Mouse (Mus musculus): Measurements from ENCODE around the gene Plxnb1. TPM values are rescaled to one million over a fixed set of nuclear protein-coding genes. Genes with fewer than 3 reads are reported as not detected.
"Not testable (repeated sequence)": the region's sequence is repeated elsewhere in the genome, so short reads cannot be mapped to it uniquely, and the experiment has no call there.

Plxnb1 gene
- polyA plus RNA-seq, 1 experiment from 2014 or later = 19.9 TPM

GRCm38 (mm10) chr9:109125481-109125880 is 30.3 kb downstream of the Plxnb1 start:
- H3K27ac ChIP-seq (replicated peaks) = no peak overlapping the region
- H3K4me2 ChIP-seq = no peak overlapping the region
- H3K4me3 ChIP-seq = no peak overlapping the region
- H3K27me3 ChIP-seq = no peaks in the 10 kb centered on the region
- 70% methylated on average over 3 of the region's 3 CpGs for WGBS
- H3K4me1 ChIP-seq (replicated peaks) = peaks cover 4% of the 10 kb centered on the region; the same call in 1 of the 2 replicates
- no peak overlapping the region for H3K9ac ChIP-seq
- ATAC-seq (ENCODE audit: low read depth) = no peak
- 0 out of 2 replicates have a peak, but pooled peaks cover 2% of the 10 kb centered on the region for H3K36me3 ChIP-seq
- no peaks in the 10 kb centered on the region for H3K9me3 ChIP-seq

GRCm38 (mm10) chr9:109127076-109127475 is 31.9 kb downstream of the Plxnb1 start:
- 82% methylated on average over 4 of the region's 4 CpGs for WGBS
- H3K9me3 ChIP-seq = no peaks in the 10 kb centered on the region

GRCm38 (mm10) chr9:109128211-109128610 is 33.0 kb downstream of the Plxnb1 start:
- WGBS = 56% methylated on average over 3 of the region's 3 CpGs
- Histone ChIP-seq H3K4me1 (replicated peaks) (peaks cover 4% of the 10 kb centered on the region; the same call in 1 of the 2 replicates), H3K4me3 (no peak overlapping the region), H3K27ac (replicated peaks) (no peak overlapping the region), H3K9ac (no peak overlapping the region), H3K27me3 (no peaks in the 10 kb centered on the region), H3K4me2 (no peak overlapping the region), H3K36me3 (no peaks in the 10 kb centered on the region), H3K9me3 (no peaks in the 10 kb centered on the region)
- no peak for ATAC-seq (ENCODE audit: low read depth)

More at GRCm38 (mm10) chr9:109127076-109127475, 31.9 kb downstream of the Plxnb1 start:
- H3K9ac ChIP-seq = no peak overlapping the region
- no peak overlapping the region for H3K4me3 ChIP-seq
- H3K36me3 ChIP-seq = no peaks in the 10 kb centered on the region
- no peak for ATAC-seq (ENCODE audit: low read depth)
- no peaks in the 10 kb centered on the region for H3K27me3 ChIP-seq
- no peak overlapping the region for H3K4me2 ChIP-seq
- no peak overlapping the region for H3K27ac ChIP-seq (replicated peaks)
- peaks cover 4% of the 10 kb centered on the region; the same call in 1 of the 2 replicates for H3K4me1 ChIP-seq (replicated peaks)

GRCm38 (mm10) chr9:109130076-109130475 is 34.9 kb downstream of the Plxnb1 start:
- no peak overlapping the region for H3K9ac ChIP-seq
- no peaks in the 10 kb centered on the region for H3K9me3 ChIP-seq
- H3K27ac ChIP-seq (replicated peaks) = no peak overlapping the region
- ATAC-seq (ENCODE audit: low read depth) = no peak
- H3K4me1 ChIP-seq (replicated peaks) = no peaks in the 10 kb centered on the region
- no peaks in the 10 kb centered on the region for H3K27me3 ChIP-seq
- H3K4me3 ChIP-seq = no peak overlapping the region
- no peak overlapping the region for H3K4me2 ChIP-seq
- 86% methylated on average over 5 of the region's 5 CpGs for WGBS
- H3K36me3 ChIP-seq = no peaks in the 10 kb centered on the region

- not testable (repeated sequence) for H3K27ac ChIP-seq (replicated peaks); H3K9ac ChIP-seq; H3K9me3 ChIP-seq; H3K27me3 ChIP-seq; H3K4me2 ChIP-seq; H3K36me3 ChIP-seq; H3K4me3 ChIP-seq; ATAC-seq (ENCODE audit: low read depth); H3K4me1 ChIP-seq (replicated peaks)
- WGBS = 66% methylated on average over 4 of the region's 4 CpGs
Observed at GRCm38 (mm10) chr9:109140414-109140813, 45.2 kb downstream of the Plxnb1 start.

GRCm38 (mm10) chr9:109161941-109162340 is 66.8 kb downstream of the Plxnb1 start, which contains the start of gene Fbxw21:
Gene Fbxw21, minus strand, starts transcription at chr9:109162041.
- no peak within 1 kb of the TSS for H3K9ac ChIP-seq
- H3K27me3 ChIP-seq = no peaks in the 10 kb centered on the region
- H3K27ac ChIP-seq (replicated peaks) = no peak within 1 kb of the TSS
- H3K36me3 ChIP-seq = no peaks in the 10 kb centered on the region
- H3K4me3 ChIP-seq = no peak within 1 kb of the TSS
- H3K4me2 ChIP-seq = no peak within 1 kb of the TSS
- ATAC-seq (ENCODE audit: low read depth) = no peak
- no peaks in the 10 kb centered on the region for H3K9me3 ChIP-seq
- H3K4me1 ChIP-seq (replicated peaks) = no peaks in the 10 kb centered on the region
- WGBS = 73% methylated on average over 3 of the region's 3 CpGs

GRCm38 (mm10) chr9:109167316-109167715 is 72.1 kb downstream of the Plxnb1 start:
- H3K27me3 ChIP-seq = no peaks in the 10 kb centered on the region

More at GRCm38 (mm10) chr9:109167316-109167715, 72.1 kb downstream of the Plxnb1 start:
- no peaks in the 10 kb centered on the region for H3K4me1 ChIP-seq (replicated peaks)
- no peak overlapping the region for H3K27ac ChIP-seq (replicated peaks)
- ATAC-seq (ENCODE audit: low read depth) = no peak
- no peak overlapping the region for H3K9ac ChIP-seq
- H3K9me3 ChIP-seq = peaks cover 12% of the 10 kb centered on the region; the same call in 1 of the 2 replicates
- H3K36me3 ChIP-seq = no peaks in the 10 kb centered on the region
- H3K4me3 ChIP-seq = no peak overlapping the region
- H3K4me2 ChIP-seq = no peak overlapping the region

Other genes with a start within 250 kb of the Plxnb1 start
- 12.7 and 13.5 TPM in 2 replicates for gene Slc26a6, start 242.1 kb upstream of the Plxnb1 start, polyA plus RNA-seq (2015; fragmentation: Nextera tagmentation; extraction: Ambion mirVana)
- not detected in 2 replicates for gene Tmem89, start 180.8 kb upstream of the Plxnb1 start, polyA plus RNA-seq (2015; fragmentation: Nextera tagmentation; extraction: Ambion mirVana)
- 399 and 434 TPM in 2 replicates for gene Uqcrc1, start 158.8 kb upstream of the Plxnb1 start, polyA plus RNA-seq (2015; fragmentation: Nextera tagmentation; extraction: Ambion mirVana)
- gene Col7a1, start 141.8 kb upstream of the Plxnb1 start, polyA plus RNA-seq (2015; fragmentation: Nextera tagmentation; extraction: Ambion mirVana) = 1.7 and 2.2 TPM in 2 replicates
- not detected in 2 replicates for gene Ucn2, start 109.4 kb upstream of the Plxnb1 start, polyA plus RNA-seq (2015; fragmentation: Nextera tagmentation; extraction: Ambion mirVana)
- gene Pfkfb4, start 103.6 kb upstream of the Plxnb1 start, polyA plus RNA-seq (2015; fragmentation: Nextera tagmentation; extraction: Ambion mirVana) = 19.9 and 22.4 TPM in 2 replicates
- gene Shisa5, start 56.8 kb upstream of the Plxnb1 start, polyA plus RNA-seq (2015; fragmentation: Nextera tagmentation; extraction: Ambion mirVana) = 58.7 and 59.9 TPM in 2 replicates
- gene Trex1, start 35.7 kb upstream of the Plxnb1 start, polyA plus RNA-seq (2015; fragmentation: Nextera tagmentation; extraction: Ambion mirVana) = 12.4 and 15.0 TPM in 2 replicates
- gene Atrip, start 21.3 kb upstream of the Plxnb1 start, polyA plus RNA-seq (2015; fragmentation: Nextera tagmentation; extraction: Ambion mirVana) = 26.3 and 29.5 TPM in 2 replicates
- 14.2 and 15.5 TPM in 2 replicates for gene Ccdc51, start 12.9 kb upstream of the Plxnb1 start, polyA plus RNA-seq (2015; fragmentation: Nextera tagmentation; extraction: Ambion mirVana)
- 726 and 792 TPM in 2 replicates for gene Tma7, start 12.8 kb upstream of the Plxnb1 start, polyA plus RNA-seq (2015; fragmentation: Nextera tagmentation; extraction: Ambion mirVana)
- not detected in 2 replicates for gene Fbxw21, start 66.7 kb downstream of the Plxnb1 start, polyA plus RNA-seq (2015; fragmentation: Nextera tagmentation; extraction: Ambion mirVana)
- 0.23 TPM in 1 of 2 replicates, not detected in the other for gene Fbxw13, start 100.6 kb downstream of the Plxnb1 start, polyA plus RNA-seq (2015; fragmentation: Nextera tagmentation; extraction: Ambion mirVana)
- gene Fbxw20, start 139.4 kb downstream of the Plxnb1 start, polyA plus RNA-seq (2015; fragmentation: Nextera tagmentation; extraction: Ambion mirVana) = not detected in 2 replicates
- gene Fbxw14, start 192.3 kb downstream of the Plxnb1 start, polyA plus RNA-seq (2015; fragmentation: Nextera tagmentation; extraction: Ambion mirVana) = not detected in 2 replicates
- gene Fbxw28, start 244.3 kb downstream of the Plxnb1 start, polyA plus RNA-seq (2015; fragmentation: Nextera tagmentation; extraction: Ambion mirVana) = not detected in 2 replicates

Data from neural tube, embryonic 13.5 days (tissue).